Mouse (Mus musculus) spleen, adult 10 weeks (tissue): ENCODE data around the gene Hcrtr1. TPM values are rescaled to one million over a fixed set of nuclear protein-coding genes. Genes with fewer than 3 reads are reported as not detected.

Experiments
- polyA plus RNA-seq: library from polyadenylated mRNA; stranded (reverse); fragments of 350-450 nt; fragmentation: Illumina TruSeq; extraction: RNeasy Lipid Tissue Mini Kit (QIAGEN cat#74804); gene quantifications from one replicate; pipeline ENCODE4 v1.2.3, GENCODE M21; 2015; ENCODE audit warnings: low replicate concordance; ENCODE audit not compliant: insufficient read depth

Hcrtr1 gene
- not detected for polyA plus RNA-seq

DNA sequence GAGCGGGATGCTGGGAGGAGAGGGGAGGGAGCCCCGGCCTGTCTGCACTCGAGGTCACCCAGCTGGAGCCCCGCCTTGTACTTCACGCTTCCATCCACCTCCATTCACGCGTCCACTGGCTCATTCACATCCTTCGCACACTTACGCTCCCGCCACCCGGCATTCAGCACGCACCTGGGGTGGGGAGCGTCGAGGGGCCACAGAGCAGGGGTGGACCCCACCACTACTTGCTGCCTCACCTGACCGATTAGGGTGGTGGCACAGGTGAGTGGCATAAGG, at the start of gene Hcrtr1:
TSS of gene Hcrtr1 (minus strand) at position 146 of the 279 bp plus-strand sequence.

DNA sequence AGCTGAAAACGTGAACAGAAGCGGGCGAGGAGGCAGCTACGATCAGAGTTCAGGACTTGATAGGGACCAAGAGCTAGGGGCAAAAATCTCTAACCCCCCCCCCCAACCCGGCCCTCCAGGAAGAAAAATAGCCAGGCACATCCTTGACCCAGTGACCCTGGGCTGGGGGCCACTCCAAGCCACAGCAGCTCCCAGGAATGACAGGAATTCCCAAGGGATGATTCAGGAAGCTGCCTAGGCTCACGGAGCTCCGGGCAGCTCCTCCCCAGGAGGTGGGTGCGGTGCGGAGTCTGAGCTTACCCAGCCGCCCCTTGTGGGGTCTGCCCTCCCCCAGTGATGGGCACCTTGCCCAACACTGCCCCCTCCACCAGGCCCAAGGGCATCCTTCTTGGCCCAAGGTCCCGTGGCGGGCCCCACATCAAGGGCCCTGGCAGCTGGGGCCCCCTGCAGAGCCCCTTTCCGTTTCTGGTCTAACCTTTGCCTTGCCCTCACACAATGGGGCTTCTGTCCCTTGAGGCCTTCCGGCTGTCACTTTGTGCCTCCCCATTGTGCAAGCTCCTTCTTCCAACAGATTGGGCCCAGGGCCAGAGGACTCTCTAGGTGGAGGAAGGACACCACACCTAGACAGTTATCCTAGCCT, 36.0 kb upstream of the Hcrtr1 start, which contains the start of gene Tinagl1:
TSS of gene Tinagl1 (minus strand) at position 51 of the 640 bp plus-strand sequence.

DNA sequence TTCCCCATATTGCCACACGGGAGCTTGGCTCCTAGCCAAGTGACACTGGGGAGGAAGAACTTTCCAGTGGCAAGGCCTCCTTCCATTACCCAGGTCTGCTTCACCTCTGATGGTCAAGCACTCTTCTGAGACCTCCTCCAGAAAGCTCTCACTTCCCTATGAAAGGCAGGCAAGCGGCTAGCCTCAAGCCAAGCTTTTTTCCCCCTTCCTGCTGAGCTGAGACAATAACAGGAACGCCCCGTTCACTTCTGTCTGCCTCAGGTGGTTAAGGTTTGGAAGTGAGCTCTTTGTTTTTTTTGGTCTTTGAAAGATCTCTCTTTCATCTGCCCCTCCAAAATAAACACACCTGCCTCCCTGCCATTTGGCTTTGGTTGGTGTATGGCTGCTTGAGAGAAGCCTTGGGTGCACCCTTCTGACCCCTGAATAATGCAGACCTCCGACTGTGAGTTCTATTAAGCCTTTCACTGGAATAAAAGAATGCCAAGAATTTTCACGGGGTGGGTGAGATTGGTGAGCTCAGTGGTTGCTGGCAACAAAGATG, 37.0 kb downstream of the Hcrtr1 start, which contains the start of gene Pef1:
TSS of gene Pef1 (plus strand) at position 448 of the 541 bp plus-strand sequence.

Other genes with a start within 250 kb of the Hcrtr1 start
- gene Spocd1, start 210.1 kb downstream of the Hcrtr1 start, polyA plus RNA-seq, result not detected
- 0.79 TPM for gene Adgrb2, start 154.5 kb downstream of the Hcrtr1 start, polyA plus RNA-seq
- gene Col16a1, start 91.5 kb downstream of the Hcrtr1 start, polyA plus RNA-seq, result 4.1 TPM
- 18.7 TPM for gene Pef1, start 36.8 kb downstream of the Hcrtr1 start, polyA plus RNA-seq
- 21.0 TPM for gene Tinagl1, start 35.8 kb upstream of the Hcrtr1 start, polyA plus RNA-seq
- not detected for gene Gm853, start 83.0 kb upstream of the Hcrtr1 start, polyA plus RNA-seq
- not detected for gene Serinc2, start 139.8 kb upstream of the Hcrtr1 start, polyA plus RNA-seq
- not detected for gene Fabp3, start 169.2 kb upstream of the Hcrtr1 start, polyA plus RNA-seq
- gene Gm10570, start 169.3 kb upstream of the Hcrtr1 start, polyA plus RNA-seq, result not detected
- 37.3 TPM for gene Zcchc17, start 220.6 kb upstream of the Hcrtr1 start, polyA plus RNA-seq
- 57.8 TPM for gene Snrnp40, start 220.8 kb upstream of the Hcrtr1 start, polyA plus RNA-seq